Mouse (Mus musculus) T-helper 1 cell (primary cell): Measurements from ENCODE around the gene Vat1l.

Experiments
- in situ Hi-C: fragments of 300-600 bp; cut with MboI, MseI; formaldehyde crosslinking; loops from one replicate; pipeline ENCODE4 v1.15.1; 2025; ENCODE audit warnings: high pct_unique_total_duplicates

Vat1l gene

DNA sequence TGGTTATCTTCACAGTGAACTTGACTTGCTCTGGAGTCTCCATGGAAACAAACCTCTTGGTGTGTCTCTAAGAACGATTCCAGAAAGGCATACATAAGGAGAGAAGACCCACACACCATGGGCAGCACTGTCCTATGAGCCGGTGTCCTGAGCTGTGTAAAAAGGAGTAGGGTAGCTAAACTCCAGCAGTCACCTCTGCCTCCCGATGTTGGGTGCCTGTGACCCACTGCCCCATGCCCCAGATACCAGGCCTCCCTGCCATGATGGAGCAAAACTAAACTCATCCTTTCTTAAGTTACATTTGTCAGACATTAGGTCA, 90.3 kb downstream of the Vat1l start:
- in situ Hi-C loops: no loop called here

GRCm38 (mm10) chr8:114298253-114298652, 92.8 kb downstream of the Vat1l start:
- in situ Hi-C loops: no loop called here

DNA sequence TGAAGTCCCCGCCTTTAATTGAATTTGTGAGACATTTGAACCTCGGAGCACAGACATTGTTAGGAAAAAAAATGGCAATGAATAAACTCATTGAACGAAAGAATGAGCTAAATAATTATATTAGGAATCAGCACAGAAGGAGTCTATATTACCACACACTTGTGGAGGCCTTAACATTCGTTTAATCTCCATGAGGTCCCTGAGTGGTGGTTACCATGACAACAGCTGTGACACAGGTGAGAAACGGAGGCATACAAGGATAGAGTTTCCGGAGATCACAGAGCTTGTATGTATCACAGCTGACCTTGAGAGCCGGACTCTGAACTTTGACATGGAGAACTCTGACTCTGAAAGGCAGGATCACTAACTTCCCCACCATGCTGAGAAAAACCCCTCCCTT, 94.7 kb downstream of the Vat1l start:
- in situ Hi-C loops: no loop called here

- in situ Hi-C loops: no loop called here
Observed at GRCm38 (mm10) chr8:114306296-114306695, 100.9 kb downstream of the Vat1l start.

DNA sequence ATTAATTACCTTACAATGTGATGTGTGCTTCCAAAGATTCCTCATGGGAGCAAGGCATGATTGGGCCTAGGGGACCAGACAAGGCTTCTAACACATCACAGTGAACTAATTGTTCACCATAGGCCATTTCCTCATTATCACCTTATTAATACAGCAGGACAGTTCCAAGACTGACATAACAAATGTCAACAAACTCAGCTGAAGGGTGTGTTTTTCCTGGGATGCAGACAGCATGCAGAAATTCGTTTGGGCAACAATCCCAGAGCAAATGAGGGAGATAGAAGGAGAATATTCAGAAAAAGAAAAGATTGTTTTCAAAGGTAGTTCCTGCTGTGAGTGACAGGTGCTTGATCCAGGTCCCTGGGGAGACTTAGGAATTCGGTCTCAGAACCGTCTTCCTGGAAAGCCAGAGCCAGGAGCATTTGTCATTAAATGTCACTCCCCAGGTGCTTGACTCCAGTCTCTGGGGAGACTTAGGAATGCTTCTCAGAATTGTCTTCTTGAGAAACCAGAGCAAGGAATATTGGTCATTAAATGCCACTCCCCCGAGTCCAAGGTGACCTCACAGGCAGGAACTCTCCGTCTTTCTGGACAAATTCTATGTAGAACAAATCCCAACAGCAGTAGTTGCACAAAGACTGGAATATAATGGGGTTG, 109.4 kb downstream of the Vat1l start:
- in situ Hi-C loops: no loop called here

GRCm38 (mm10) chr8:114318161-114318560, 112.7 kb downstream of the Vat1l start:
- in situ Hi-C loops: no loop called here

- in situ Hi-C loops: no loop called here
Observed at GRCm38 (mm10) chr8:114322096-114322495, 116.7 kb downstream of the Vat1l start.

DNA sequence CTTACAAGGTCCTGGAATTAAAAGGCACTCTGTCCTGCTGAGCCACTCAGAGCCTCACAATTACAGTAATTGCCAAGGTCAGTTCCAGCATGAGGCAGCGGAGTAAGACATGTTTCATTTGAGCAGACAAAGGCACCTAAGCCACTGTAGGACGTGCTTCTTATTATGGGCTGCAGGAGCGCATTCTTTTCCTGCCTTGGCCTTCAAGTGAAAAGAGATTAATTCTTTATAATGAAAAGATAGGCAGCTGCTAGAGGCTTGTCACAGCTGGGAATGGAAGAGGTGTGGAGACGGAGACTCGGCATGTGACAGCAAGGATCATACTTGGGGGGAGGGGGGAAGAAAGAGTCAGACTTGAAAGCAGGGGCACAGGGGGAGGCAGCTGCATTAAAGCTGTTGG, 126.5 kb downstream of the Vat1l start:
- in situ Hi-C loops: no loop called here

DNA sequence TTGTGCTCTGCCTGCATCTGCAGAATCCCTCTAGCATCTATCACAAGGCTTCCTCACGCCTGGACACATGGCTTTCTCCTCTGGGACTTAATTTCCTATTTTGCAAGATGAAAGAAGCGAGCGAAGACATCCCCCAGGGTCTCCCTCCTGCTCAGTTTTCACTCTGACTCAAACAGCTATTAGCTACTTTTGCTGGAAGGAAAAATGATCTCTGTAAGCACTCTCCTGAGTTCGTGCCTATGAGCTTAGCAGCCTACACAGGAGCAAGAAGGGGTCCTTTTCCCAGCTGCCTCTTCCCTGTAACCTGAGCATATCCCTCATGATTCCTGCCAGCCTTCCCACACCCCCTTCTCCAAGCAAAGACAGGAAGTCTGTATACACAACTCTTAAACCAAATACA, 127.5 kb downstream of the Vat1l start:
- in situ Hi-C loops: no loop called here

DNA sequence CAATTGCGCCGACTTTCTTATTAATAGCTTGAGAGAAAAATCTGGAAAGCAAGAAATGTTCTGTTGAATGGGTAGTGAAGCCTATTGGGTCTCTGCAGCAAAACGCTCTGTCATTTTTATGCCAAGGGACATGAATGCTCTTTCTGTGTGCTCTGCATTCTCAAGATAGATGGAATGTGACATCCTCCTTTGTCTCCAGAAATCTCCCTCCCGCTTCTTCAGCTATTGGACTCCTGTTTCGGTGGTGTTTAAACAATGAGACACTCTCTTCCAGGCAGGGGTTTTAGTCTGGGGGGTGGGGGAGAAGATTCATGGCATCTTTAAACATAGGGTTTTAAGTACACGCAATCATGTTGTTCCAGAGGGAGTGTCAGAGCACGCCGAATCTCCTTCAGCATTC, 130.3 kb downstream of the Vat1l start:
- in situ Hi-C loops: no loop called here

GRCm38 (mm10) chr8:114342276-114342675, 136.9 kb downstream of the Vat1l start:
- in situ Hi-C loops: no loop called here

DNA sequence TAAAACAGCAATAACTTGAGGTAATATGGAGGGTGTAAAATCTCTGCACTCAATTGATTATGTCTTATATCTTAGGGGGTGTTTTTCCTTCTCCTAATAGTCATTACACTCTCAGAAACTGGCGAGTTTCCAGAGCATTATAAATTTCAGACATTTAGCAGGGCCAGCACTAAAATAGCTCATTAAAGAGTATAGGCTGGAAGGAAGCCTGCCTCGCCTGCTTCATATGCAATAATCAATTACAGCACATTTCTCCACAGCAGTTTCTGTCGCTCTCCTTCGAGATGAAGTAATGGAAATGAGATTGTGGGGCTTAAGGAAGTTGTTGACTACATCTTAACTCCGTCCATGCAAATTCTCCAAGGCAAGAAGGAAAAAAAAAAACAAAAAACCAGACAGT, 139.4 kb downstream of the Vat1l start:
- in situ Hi-C loops: no loop called here

- in situ Hi-C loops: no loop called here
Observed at GRCm38 (mm10) chr8:114346045-114346444, 140.6 kb downstream of the Vat1l start.

- in situ Hi-C loops: loop anchor here (25.0 kb wide), 1 partner anchor 690 kb away; no protein-coding TSS in a partner anchor
Observed at GRCm38 (mm10) chr8:114351643-114352427, 146.4 kb downstream of the Vat1l start.

DNA sequence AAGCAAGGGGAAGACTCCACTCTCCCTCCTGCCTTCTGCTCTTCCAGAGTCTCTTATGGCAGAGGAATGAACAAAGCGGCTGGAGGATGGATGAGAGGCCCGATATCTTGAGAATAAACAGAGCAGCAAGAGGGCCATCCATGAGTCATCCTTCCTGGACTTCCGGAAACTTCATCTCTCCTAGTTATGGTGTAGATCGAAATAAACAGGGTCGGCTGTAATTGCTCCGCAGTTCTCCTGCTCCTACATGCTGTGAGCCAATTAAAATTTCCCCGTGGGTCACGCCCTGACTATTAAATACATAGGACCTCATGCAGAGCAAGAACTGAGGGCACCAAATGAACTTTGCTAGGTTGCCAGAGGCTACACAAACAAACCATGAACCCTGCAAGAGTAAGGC, 155.1 kb downstream of the Vat1l start:
- in situ Hi-C loops: loop anchor here (10.0 to 25.0 kb wide), 2 partner anchors 64 to 698 kb away; no protein-coding TSS in a partner anchor

DNA sequence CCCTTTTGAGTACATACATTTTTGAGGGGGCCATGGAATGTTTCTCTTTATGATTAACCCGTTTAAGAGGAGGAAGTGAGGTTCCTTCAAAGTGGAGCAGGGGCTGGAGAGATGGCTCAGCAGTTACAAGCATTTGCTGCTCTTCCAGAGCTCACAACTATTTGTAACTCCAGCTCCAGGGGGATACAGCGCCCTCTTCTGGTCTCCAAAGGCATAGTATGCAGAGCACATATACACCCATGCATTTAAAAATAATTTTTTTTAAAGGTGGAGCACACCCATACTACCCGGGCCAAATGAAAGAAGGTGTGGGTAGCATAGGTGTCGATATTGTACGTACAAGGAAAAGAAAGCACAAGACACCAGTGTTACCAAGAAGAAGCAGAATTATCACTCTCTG, 157.8 kb downstream of the Vat1l start:
- in situ Hi-C loops: loop anchor here (10.0 to 25.0 kb wide), 2 partner anchors 62 to 701 kb away; no protein-coding TSS in a partner anchor

GRCm38 (mm10) chr8:114363656-114364055, 158.2 kb downstream of the Vat1l start:
- in situ Hi-C loops: loop anchor here (10.0 to 25.0 kb wide), 2 partner anchors 61 to 701 kb away; no protein-coding TSS in a partner anchor

GRCm38 (mm10) chr8:114369038-114369976, 163.9 kb downstream of the Vat1l start:
- in situ Hi-C loops: loop anchor here (10.0 to 25.0 kb wide), 2 partner anchors 55 to 707 kb away; no protein-coding TSS in a partner anchor

DNA sequence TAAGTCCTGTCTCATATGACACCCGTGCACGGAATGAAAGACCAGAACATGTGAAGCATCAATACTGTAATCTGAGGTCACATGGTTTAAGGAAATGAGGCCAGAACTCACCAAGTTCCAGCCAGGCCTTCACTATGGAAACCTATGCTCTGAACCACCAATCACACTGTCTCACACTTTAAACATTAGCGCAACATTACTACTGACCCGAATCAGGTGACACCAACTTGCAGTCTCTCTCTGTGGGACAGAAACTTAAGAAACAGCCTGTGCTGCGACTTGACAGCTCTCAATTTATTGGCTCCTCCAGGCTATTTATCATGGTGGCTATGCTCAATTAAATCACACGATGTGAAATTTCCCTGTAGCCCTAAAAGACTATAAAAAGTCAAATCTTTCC, 169.0 kb downstream of the Vat1l start:
- in situ Hi-C loops: loop anchor here (10.0 to 25.0 kb wide), 2 partner anchors 712 to 900 kb away; no protein-coding TSS in a partner anchor

GRCm38 (mm10) chr8:114384189-114384588, 178.8 kb downstream of the Vat1l start:
- in situ Hi-C loops: no loop called here

DNA sequence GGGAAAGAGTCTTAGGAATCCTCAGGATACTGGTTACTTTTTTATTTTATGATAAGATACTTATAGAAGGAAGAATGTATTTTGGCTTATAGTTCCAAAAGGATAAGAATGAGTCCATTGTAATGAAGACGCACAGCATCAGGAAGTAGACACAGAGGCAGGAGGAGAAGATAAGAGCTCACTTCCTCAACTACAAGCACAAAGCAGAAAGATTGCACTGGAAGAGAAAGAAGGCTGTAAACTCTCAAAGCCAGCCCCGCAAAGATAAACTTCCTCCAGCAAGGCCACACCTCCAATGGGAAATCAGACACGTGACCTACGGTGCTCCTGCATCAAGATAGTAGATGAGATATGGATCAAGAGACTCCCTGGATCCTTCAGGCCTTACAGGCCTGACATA, 182.1 kb downstream of the Vat1l start:
- in situ Hi-C loops: no loop called here
